Mouse (Mus musculus) common myeloid progenitor, adult 5-6 weeks (primary cell): ENCODE results near the gene Ifna12. TPM values are rescaled to one million over a fixed set of nuclear protein-coding genes. Genes with fewer than 3 reads are reported as not detected.
"Not testable (repeated sequence)": the region's sequence is repeated elsewhere in the genome, so short reads cannot be mapped to it uniquely, and the experiment has no call there.

ENCODE experiments used
- ATAC-seq: replicated peaks from 2 replicates; pipeline ENCODE4 v1.8.0; 2016; ENCODE audit warnings: low read depth, mild to moderate bottlenecking, moderate TSS enrichment, inconsistent platforms; ENCODE audit not compliant: poor library complexity, severe bottlenecking
- total RNA-seq: library from RNA; stranded (forward); fragments of 200-1000, 187-1606 nt; gene quantifications from 2 replicates; pipeline ENCODE4 v1.2.3, GENCODE M21; 2017

Ifna12 gene
- not detected in 2 replicates for total RNA-seq

DNA sequence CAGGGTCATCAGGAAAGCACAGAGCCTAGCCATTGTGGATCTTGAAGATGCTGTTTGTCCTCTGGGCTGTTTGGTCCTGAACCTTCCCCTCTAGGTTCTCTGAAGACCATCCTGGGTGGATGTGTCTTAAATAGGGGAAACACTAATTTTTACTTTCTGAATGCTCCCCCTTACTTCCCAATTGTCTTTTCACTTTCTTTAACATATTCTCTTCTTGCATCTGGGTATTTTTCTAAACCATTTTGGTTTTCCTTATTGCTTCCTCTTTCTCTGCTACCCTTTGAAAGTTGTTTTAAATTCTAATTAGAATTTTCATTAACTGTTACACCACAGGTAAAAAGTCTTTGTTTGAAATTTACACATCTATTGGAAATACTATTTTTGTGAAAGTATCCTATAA is at the start of gene Ifna12:
TSS of gene Ifna12 (minus strand) at position 101 of the 400 bp plus-strand sequence.
- ATAC-seq: no peak

DNA sequence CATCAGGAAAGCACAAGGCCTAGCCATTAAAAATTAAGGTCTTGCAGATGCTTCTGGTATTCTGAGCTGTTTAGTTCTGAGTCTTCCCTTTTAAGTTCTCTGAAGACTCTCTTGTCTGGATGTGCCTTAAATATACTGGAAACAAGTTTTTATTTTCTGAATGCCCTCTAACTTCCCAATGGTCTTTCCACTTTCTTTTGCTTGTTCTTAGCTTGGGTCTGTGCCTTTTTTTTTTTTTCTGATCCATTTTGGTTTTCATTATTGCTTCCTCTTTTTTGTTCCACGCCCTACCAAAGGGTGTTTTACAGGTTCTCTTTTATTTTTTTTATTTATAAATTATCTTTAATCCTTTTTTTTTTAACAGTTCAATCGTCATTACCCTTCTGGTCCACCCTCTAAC is 41.2 kb upstream of the Ifna12 start, which contains the start of gene Ifna13:
TSS of gene Ifna13 (minus strand) at position 101 of the 400 bp plus-strand sequence.
- no peak for ATAC-seq

DNA sequence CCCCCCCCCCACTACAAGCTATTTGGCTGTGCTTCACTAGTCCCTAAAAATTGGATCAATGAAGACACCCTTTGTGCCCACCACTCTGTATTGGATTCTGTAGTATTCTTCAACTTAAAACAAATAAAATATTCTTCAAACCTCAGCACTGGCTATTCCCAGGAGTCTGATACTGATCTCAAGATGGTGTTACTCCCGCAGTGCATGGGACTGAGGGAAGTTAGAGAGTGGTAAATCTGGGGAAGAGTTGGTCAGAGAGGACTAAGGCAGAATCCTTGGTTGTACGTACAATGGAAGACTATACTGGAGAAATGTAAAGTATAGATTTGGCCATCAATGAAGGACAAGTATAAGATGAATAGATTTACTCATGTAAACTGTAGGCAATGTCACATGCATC is 39.4 kb upstream of the Ifna12 start:
- ATAC-seq: no peak

GRCm38 (mm10) chr4:88641077-88641831 is 38.1 kb upstream of the Ifna12 start:
- peak; percentile 90 for ATAC-seq

GRCm38 (mm10) chr4:88640704-88641076 is 37.5 kb upstream of the Ifna12 start:
- ATAC-seq: 0 out of 2 replicates have a peak, but pooled peaks have one; percentile 4

GRCm38 (mm10) chr4:88634311-88634710 is 31.1 kb upstream of the Ifna12 start, which contains the start of gene C87499:
Gene C87499 (minus strand): TSS chr4:88634411.
- ATAC-seq: no peak

DNA sequence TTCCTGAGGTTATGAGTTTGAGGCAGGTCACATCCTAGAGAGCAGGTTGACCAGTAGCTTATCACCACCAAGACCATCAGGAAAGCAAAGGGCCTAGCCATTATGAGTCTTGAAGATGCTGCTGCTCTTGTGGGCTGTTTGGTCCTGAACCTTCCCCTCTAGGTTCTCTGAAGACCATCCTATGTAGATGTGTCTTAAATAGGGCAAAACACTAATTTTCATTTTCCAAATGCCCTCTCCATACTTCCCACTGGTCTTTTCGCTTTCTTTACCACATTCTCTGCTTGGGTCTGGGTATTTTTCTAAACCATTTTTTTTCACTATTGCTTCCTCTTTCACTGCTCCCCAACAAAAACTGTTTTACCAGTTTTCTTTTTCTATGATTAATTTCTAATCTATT is 10.9 kb downstream of the Ifna12 start, which contains the start of gene Ifna9:
TSS of gene Ifna9 (minus strand) at position 101 of the 400 bp plus-strand sequence.
- no peak for ATAC-seq

GRCm38 (mm10) chr4:88571698-88572097 is 31.5 kb downstream of the Ifna12 start, which contains the start of gene Ifna14:
Gene Ifna14 (minus strand): TSS chr4:88571798.
- ATAC-seq: no peak

GRCm38 (mm10) chr4:88561791-88562190 is 41.4 kb downstream of the Ifna12 start:
- no peak for ATAC-seq

DNA sequence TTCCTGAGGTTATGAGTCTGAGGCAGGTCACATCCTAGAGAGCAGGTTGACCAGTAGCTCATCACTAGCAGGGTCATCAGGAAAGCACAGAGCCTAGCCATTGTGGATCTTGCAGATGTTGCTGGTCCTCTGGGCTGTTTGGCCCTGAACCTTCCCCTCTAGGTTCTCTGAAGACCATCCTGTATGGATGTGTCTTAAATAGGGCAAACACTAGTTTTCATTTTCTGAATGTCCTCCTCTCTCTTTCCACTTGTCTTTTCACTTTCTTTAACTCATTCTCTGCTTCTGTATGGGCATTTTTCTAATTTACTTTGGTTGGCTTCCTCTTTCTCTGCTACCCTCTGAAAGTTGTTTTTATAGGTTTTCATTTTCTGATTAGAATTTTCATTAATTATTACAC is 45.0 kb downstream of the Ifna12 start, which contains the start of gene Ifna15:
TSS of gene Ifna15 (minus strand) at position 101 of the 400 bp plus-strand sequence.
- not testable (repeated sequence) for ATAC-seq

Other genes starting within 250 kb of the Ifna12 start
- 3.6 and 4.8 TPM in 2 replicates for gene Hacd4, start 164.4 kb downstream of the Ifna12 start, total RNA-seq
- not detected in 2 replicates for gene Ifnb1, start 80.6 kb downstream of the Ifna12 start, total RNA-seq
- not detected in 2 replicates for gene Ifna15, start 45.1 kb downstream of the Ifna12 start, total RNA-seq
- not detected in 2 replicates for gene Ifna14, start 31.6 kb downstream of the Ifna12 start, total RNA-seq
- gene Ifna9, start 11.0 kb downstream of the Ifna12 start, total RNA-seq: not detected in 2 replicates
- not detected in 2 replicates for gene C87499, start 31.0 kb upstream of the Ifna12 start, total RNA-seq
- not detected in 2 replicates for gene Ifna13, start 41.1 kb upstream of the Ifna12 start, total RNA-seq
- not detected in 2 replicates for gene Ifna16, start 73.5 kb upstream of the Ifna12 start, total RNA-seq
- not detected in 2 replicates for gene Ifna2, start 80.5 kb upstream of the Ifna12 start, total RNA-seq
- not detected in 2 replicates for gene Ifnab, start 88.0 kb upstream of the Ifna12 start, total RNA-seq
- 2.9 TPM in 1 of 2 replicates, not detected in the other for gene Gm26566, start 118.4 kb upstream of the Ifna12 start, total RNA-seq
- gene Klhl9, start 119.1 kb upstream of the Ifna12 start, total RNA-seq: 91.1 and 99.9 TPM in 2 replicates
- gene Gm13271, start 151.5 kb upstream of the Ifna12 start, total RNA-seq: not detected in 2 replicates
- gene Gm13283, start 156.7 kb upstream of the Ifna12 start, total RNA-seq: not detected in 2 replicates
- not detected in 2 replicates for gene Gm13290, start 170.5 kb upstream of the Ifna12 start, total RNA-seq
- not detected in 2 replicates for gene Gm13289, start 173.5 kb upstream of the Ifna12 start, total RNA-seq
- gene Gm13272, start 176.5 kb upstream of the Ifna12 start, total RNA-seq: not detected in 2 replicates
- gene Ifnz, start 178.8 kb upstream of the Ifna12 start, total RNA-seq: not detected in 2 replicates
- not detected in 2 replicates for gene Gm13276, start 182.3 kb upstream of the Ifna12 start, total RNA-seq
- not detected in 2 replicates for gene Gm13277, start 185.3 kb upstream of the Ifna12 start, total RNA-seq
- not detected in 2 replicates for gene Gm13278, start 188.2 kb upstream of the Ifna12 start, total RNA-seq
- not detected in 2 replicates for gene Gm13275, start 191.1 kb upstream of the Ifna12 start, total RNA-seq
- gene Gm13279, start 194.0 kb upstream of the Ifna12 start, total RNA-seq: not detected in 2 replicates
- not detected in 2 replicates for gene Gm13285, start 196.3 kb upstream of the Ifna12 start, total RNA-seq
- gene Gm13287, start 199.9 kb upstream of the Ifna12 start, total RNA-seq: not detected in 2 replicates
- not detected in 2 replicates for gene Gm13288, start 202.2 kb upstream of the Ifna12 start, total RNA-seq
- not detected in 2 replicates for gene Ifna7, start 212.9 kb upstream of the Ifna12 start, total RNA-seq
- not detected in 2 replicates for gene Ifna11, start 216.6 kb upstream of the Ifna12 start, total RNA-seq
- not detected in 2 replicates for gene Ifna6, start 224.0 kb upstream of the Ifna12 start, total RNA-seq
- not detected in 2 replicates for gene Ifna5, start 232.1 kb upstream of the Ifna12 start, total RNA-seq
- not detected in 2 replicates for gene Ifna4, start 238.5 kb upstream of the Ifna12 start, total RNA-seq
- not detected in 2 replicates for gene Ifna1, start 246.7 kb upstream of the Ifna12 start, total RNA-seq